In genomic region chr2:155756855-155757566, GRCm38 (mm10) we compare ENCODE assay signal across 13 mouse cellular contexts. TPM values are rescaled to one million over a fixed set of nuclear protein-coding genes. Genes with fewer than 3 reads are reported as not detected.
DNase-seq lines count a peak whose midpoint lies in the region; ATAC-seq and TF ChIP-seq lines count a peak whose summit lies in the region.
"Had no signal": no experiment of that assay in that cellular context is flagged by ENCODE, and none has a peak within 500 bp of the region (broad histone marks: within the 10 kb centered on the region; RNA-seq: fewer than 3 reads in every experiment).

No protein-coding gene starts in this region.

- no peaks in the 10 kb centered on the region for H3K27me3 ChIP-seq in liver, adult 2 months (ENCODE audit: control insufficient read depth, insufficient read depth, low read length)
- peaks cover 42% of the 10 kb centered on the region for H3K27me3 ChIP-seq in liver, embryonic 12.5 days (replicated peaks)

- peak; percentile 20; the same call in 1 of the 2 replicates for TF ChIP-seq CTCF in liver, adult 2 months (IDR thresholded peaks at IDR 0.05; ENCODE audit: low read depth, low read length)

- TF ChIP-seq POLR2A in liver, adult 2 months (IDR thresholded peaks at IDR 0.05; ENCODE audit: extremely low read depth, insufficient read depth, low read length), result no peak

- no peak overlapping the region for H3K4me2 ChIP-seq in liver, embryonic 12.5 days

- no peak overlapping the region for H3K27ac ChIP-seq in liver, adult 2 months (replicated peaks; ENCODE audit: insufficient read depth, low read depth, low read length)
- no peak overlapping the region for H3K27ac ChIP-seq in liver, embryonic 12.5 days

- no peak overlapping the region for H3K4me3 ChIP-seq in liver, adult 2 months (ENCODE audit: insufficient read depth, low read depth, low read length)
- no peak overlapping the region for H3K4me3 ChIP-seq in liver, embryonic 12.5 days

- H3K79me2 ChIP-seq in liver, adult 2 months (ENCODE audit: control insufficient read depth, insufficient read depth, low read length), result no peaks in the 10 kb centered on the region

- ATAC-seq in cerebellum, adult (ENCODE audit: insufficient number of reproducible peaks, low FRiP score, low TSS enrichment), result no peak; the same call in 1 of the 2 replicates
- no peak for ATAC-seq in liver, embryonic 12.5 days
- ATAC-seq in common myeloid progenitor, adult 5-6 weeks (replicated peaks; ENCODE audit: low read depth, poor library complexity, severe bottlenecking), result peak; percentile 85

- H3K4me1 ChIP-seq in liver, adult 2 months (ENCODE audit: control insufficient read depth, insufficient read depth, low read length), result no peaks in the 10 kb centered on the region
- H3K4me1 ChIP-seq in liver, embryonic 12.5 days, result no peaks in the 10 kb centered on the region

- 74% methylated on average over 14 of the region's 14 CpGs for WGBS in liver, adult 2 months
- WGBS in liver, embryonic 12.5 days (ENCODE audit: insufficient replicate concordance), result 46% methylated on average over 14 of the region's 14 CpGs

- H3K9me3 ChIP-seq in liver, embryonic 12.5 days (replicated peaks), result no peaks in the 10 kb centered on the region

- DNase-seq in cerebellum, adult 18-20 months, result peak; percentile 46 to 59
- DNase-seq in liver, adult 2 months (ENCODE audit: extremely low read depth, low read depth, low spot score), result no peak
- DNase-seq in ES-CJ7 (ENCODE audit: low read depth, low spot score), result peak; percentile 55
- DNase-seq in left cerebral cortex, postnatal 25 days (ENCODE audit: low spot score in 2 of 2), result no peak
- no peak for DNase-seq in kidney, postnatal 14 days
- DNase-seq: heart, adult 11 months had no signal

- H3K9ac ChIP-seq in liver, adult 2 months (ENCODE audit: low read depth, low read length), result no peak overlapping the region
- H3K9ac ChIP-seq in liver, embryonic 12.5 days, result no peak overlapping the region

- H3K36me3 ChIP-seq in liver, adult 2 months (ENCODE audit: control insufficient read depth, insufficient read depth, low read length), result no peaks in the 10 kb centered on the region
- H3K36me3 ChIP-seq in liver, embryonic 12.5 days, result no peaks in the 10 kb centered on the region

- intact Hi-C loops in left cerebral cortex, postnatal 25 days (cut with DNase I), result no loop called here

RNA-seq across cellular contexts. Expression of gene Procr, which starts 6.1 kb away (rescaled TPM):
- total RNA-seq in liver, adult 2 months (2014; rRNA removed), result 0.46 and 0.47 TPM in 2 replicates
- polyA plus RNA-seq in liver, adult 2 months (2012; rRNA removed), result 0.65 and 0.73 TPM in 2 replicates
- polyA plus RNA-seq in liver, embryonic 12.5 days (2016; fragmentation: Nextera tagmentation; extraction: Ambion mirVana), result 1.2 and 1.5 TPM in 2 replicates
- total RNA-seq in common myeloid progenitor, adult 5-6 weeks (2017), result 0.39 and 3.4 TPM in 2 replicates
- total RNA-seq in left cerebral cortex, postnatal 25 days (2021), result 1 to 10 TPM in 1 of 2 experiments, under 1 TPM in 1; 0.96 to 1.3 TPM

RNA-seq across cellular contexts. Expression of gene Mmp24, which starts 18.1 kb away (rescaled TPM):
- total RNA-seq in liver, adult 2 months (2014; rRNA removed), result not detected in 2 replicates
- polyA plus RNA-seq in liver, adult 2 months (2012; rRNA removed), result 0.02 and 0.05 TPM in 2 replicates
- polyA plus RNA-seq in liver, embryonic 12.5 days (2016; fragmentation: Nextera tagmentation; extraction: Ambion mirVana), result 0.04 TPM in 1 of 2 replicates, not detected in the other
- total RNA-seq in common myeloid progenitor, adult 5-6 weeks (2017), result 0.32 TPM in 1 of 2 replicates, not detected in the other
- 10 to 100 TPM; 37.2 to 38.8 TPM for total RNA-seq in left cerebral cortex, postnatal 25 days (2021)

RNA-seq across cellular contexts. Expression of gene Gm17581, which starts 21.3 kb away (rescaled TPM):
- not detected in 2 replicates for total RNA-seq in liver, adult 2 months (2014; rRNA removed)
- not detected in 2 replicates for polyA plus RNA-seq in liver, adult 2 months (2012; rRNA removed)
- not detected in 2 replicates for polyA plus RNA-seq in liver, embryonic 12.5 days (2016; fragmentation: Nextera tagmentation; extraction: Ambion mirVana)
- total RNA-seq in common myeloid progenitor, adult 5-6 weeks (2017), result not detected in 2 replicates
- not detected for total RNA-seq in left cerebral cortex, postnatal 25 days (2021)
- total RNA-seq: left cerebral cortex, adult 8-10 months had no signal
- polyA plus RNA-seq: intestine, embryonic 14.5 days; neural tube, embryonic 11.5 days; testis, adult 2 months had no signal

RNA-seq across cellular contexts. Expression of gene Edem2, which starts 27.7 kb away (rescaled TPM):
- total RNA-seq in liver, adult 2 months (2014; rRNA removed), result 45.8 and 53.1 TPM in 2 replicates
- 64.1 and 71.6 TPM in 2 replicates for polyA plus RNA-seq in liver, adult 2 months (2012; rRNA removed)
- 24.6 and 25.1 TPM in 2 replicates for polyA plus RNA-seq in liver, embryonic 12.5 days (2016; fragmentation: Nextera tagmentation; extraction: Ambion mirVana)
- 27.8 and 36.5 TPM in 2 replicates for total RNA-seq in common myeloid progenitor, adult 5-6 weeks (2017)
- 10 to 100 TPM; 16.9 to 19.2 TPM for total RNA-seq in left cerebral cortex, postnatal 25 days (2021)

Comparison
In these comparisons a context has a peak if more than half of its experiments do, and no peak if none do; other contexts are left out.
1. DNase-seq: peak in cerebellum, adult 18-20 months (2 of 2) and ES-CJ7 (single experiment); none in liver, adult 2 months (single experiment), left cerebral cortex, postnatal 25 days (0 of 2) and kidney, postnatal 14 days (single experiment).
2. RNA of gene Mmp24, which starts 18.1 kb away (total RNA-seq): 37.2 to 38.8 TPM in left cerebral cortex, postnatal 25 days; 0.32 TPM in common myeloid progenitor, adult 5-6 weeks and not detected in liver, adult 2 months; every median in the first group is over 10 times any median in the second.